Comparison of ENCODE assay signal across 27 mouse cellular contexts in the genomic region with DNA sequence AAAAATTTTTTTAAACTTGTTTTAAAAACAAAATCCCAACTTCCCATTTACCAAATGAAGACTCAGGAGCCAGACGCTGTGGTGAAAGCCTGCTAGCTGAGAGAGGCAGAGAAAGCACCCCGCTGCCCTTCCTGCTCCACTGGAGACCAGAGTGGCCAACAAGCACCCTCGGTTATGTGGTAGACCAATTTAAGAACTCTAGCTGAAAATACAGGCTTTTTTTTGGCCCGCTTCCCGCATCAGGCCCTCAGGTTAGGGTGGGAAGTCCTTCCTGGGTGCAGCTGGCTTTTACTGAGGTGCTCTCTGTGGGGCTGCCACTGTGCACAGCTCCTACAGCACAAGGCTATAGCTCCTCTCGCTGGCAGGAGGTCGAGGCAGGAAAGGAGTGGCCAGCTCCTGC. TPM values are rescaled to one million over a fixed set of nuclear protein-coding genes. Genes with fewer than 3 reads are reported as not detected.
DNase-seq lines count a peak whose midpoint lies in the region; ATAC-seq and TF ChIP-seq lines count a peak whose summit lies in the region.
"Had no signal": no experiment of that assay in that cellular context is flagged by ENCODE, and none has a peak within 500 bp of the region (broad histone marks: within the 10 kb centered on the region; RNA-seq: fewer than 3 reads in every experiment).

No protein-coding gene starts in this region.

- no peak overlapping the region for H3K4me3 ChIP-seq in kidney, embryonic 15.5 days (replicated peaks)
- no peak overlapping the region for H3K4me3 ChIP-seq in kidney, embryonic 16.5 days (ENCODE audit: low read length)
- H3K4me3 ChIP-seq in E14TG2a.4 (replicated peaks; ENCODE audit: low read length): peak overlapping the region; percentile 14; the same call in 1 of the 2 replicates
- H3K4me3 ChIP-seq in cerebellum, adult 2 months (replicated peaks; ENCODE audit: insufficient read depth, low read depth, low read length): no peak overlapping the region
- H3K4me3 ChIP-seq: embryonic facial prominence, embryonic 12.5 days; embryonic facial prominence, embryonic 15.5 days; gastrocnemius, adult 2 months; heart, embryonic 12.5 days; heart, embryonic 15.5 days had no signal

- DNase-seq in kidney, adult 18-20 months: peak; percentile 28
- peak; percentile 56 for DNase-seq in kidney, adult 9 months
- peak; percentile 34 for DNase-seq in kidney, postnatal 14 days
- no peak for DNase-seq in cerebellum, adult 2 months
- no peak for DNase-seq in right cerebral cortex, postnatal 36 days (ENCODE audit: low spot score in 2 of 2)
- DNase-seq: adrenal gland, adult 8-10 months; adrenal gland, postnatal 25 days; cerebellum, adult 11-12 months; cerebellum, adult 9-10 months; cerebellum, postnatal 14 days; forebrain, postnatal 0 days; gastrocnemius, adult 2 months; gastrocnemius, postnatal 14 days; heart, adult 18-20 months; heart, postnatal 10 days; heart, postnatal 4 days had no signal

- H3K4me2 ChIP-seq in kidney, embryonic 15.5 days: no peak overlapping the region
- no peak overlapping the region for H3K4me2 ChIP-seq in kidney, embryonic 16.5 days (replicated peaks; ENCODE audit: low read depth, low read length)
- H3K4me2 ChIP-seq: embryonic facial prominence, embryonic 12.5 days; embryonic facial prominence, embryonic 15.5 days; heart, embryonic 12.5 days; heart, embryonic 15.5 days; hindbrain, embryonic 14.5 days had no signal

- H3K4me1 ChIP-seq in kidney, embryonic 15.5 days: no peaks in the 10 kb centered on the region
- H3K4me1 ChIP-seq in kidney, embryonic 16.5 days (ENCODE audit: insufficient read depth, low read length): no peaks in the 10 kb centered on the region
- H3K4me1 ChIP-seq in E14TG2a.4 (replicated peaks; ENCODE audit: low read depth, low read length): peaks cover 34% of the 10 kb centered on the region
- no peaks in the 10 kb centered on the region for H3K4me1 ChIP-seq in cerebellum, adult 2 months (ENCODE audit: control insufficient read depth, insufficient read depth, low read length)
- H3K4me1 ChIP-seq: embryonic facial prominence, embryonic 12.5 days; embryonic facial prominence, embryonic 15.5 days had no signal

- H3K9ac ChIP-seq in kidney, embryonic 15.5 days: no peak overlapping the region
- no peak overlapping the region for H3K9ac ChIP-seq in kidney, embryonic 16.5 days (replicated peaks; ENCODE audit: low read length)
- H3K9ac ChIP-seq: embryonic facial prominence, embryonic 12.5 days; embryonic facial prominence, embryonic 15.5 days; forebrain, postnatal 0 days; heart, embryonic 12.5 days; heart, embryonic 15.5 days; hindbrain, embryonic 14.5 days had no signal

- H3K27me3 ChIP-seq in kidney, embryonic 15.5 days: no peaks in the 10 kb centered on the region
- H3K27me3 ChIP-seq in kidney, embryonic 16.5 days (ENCODE audit: insufficient read depth, low read length): no peaks in the 10 kb centered on the region
- H3K27me3 ChIP-seq in E14TG2a.4 (ENCODE audit: insufficient read depth, low read length): no peaks in the 10 kb centered on the region
- no peaks in the 10 kb centered on the region for H3K27me3 ChIP-seq in cerebellum, adult 2 months (ENCODE audit: control insufficient read depth, insufficient read depth, low read length)
- H3K27me3 ChIP-seq: embryonic facial prominence, embryonic 12.5 days; embryonic facial prominence, embryonic 15.5 days; heart, embryonic 12.5 days; heart, embryonic 15.5 days had no signal

- no peak for TF ChIP-seq POLR2A in cerebellum, adult 2 months (IDR thresholded peaks at IDR 0.05; ENCODE audit: borderline replicate concordance, insufficient read depth, low read length)

- H3K36me3 ChIP-seq in kidney, embryonic 15.5 days: peaks cover 58% of the 10 kb centered on the region
- peaks cover 37% of the 10 kb centered on the region for H3K36me3 ChIP-seq in kidney, embryonic 16.5 days (ENCODE audit: insufficient read depth, low read length)
- peaks cover 77% of the 10 kb centered on the region for H3K36me3 ChIP-seq in E14TG2a.4 (ENCODE audit: insufficient read depth, low read length)

- H3K9me3 ChIP-seq in kidney, embryonic 15.5 days (replicated peaks): no peaks in the 10 kb centered on the region
- H3K9me3 ChIP-seq in kidney, embryonic 16.5 days (ENCODE audit: low read length): no peaks in the 10 kb centered on the region
- no peaks in the 10 kb centered on the region for H3K9me3 ChIP-seq in E14TG2a.4 (ENCODE audit: low read length)
- H3K9me3 ChIP-seq: embryonic facial prominence, embryonic 12.5 days; embryonic facial prominence, embryonic 15.5 days; heart, embryonic 12.5 days; heart, embryonic 15.5 days had no signal

- no peak for ATAC-seq in kidney, embryonic 15.5 days (replicated peaks; ENCODE audit: low FRiP score)
- ATAC-seq in kidney, embryonic 16.5 days (ENCODE audit: low FRiP score, low TSS enrichment): no peak
- ATAC-seq: activated CD4-positive, CD25-positive, alpha-beta regulatory T cell, adult 4 months; CD4-positive, CD25-positive, alpha-beta regulatory T cell, adult 4 months; forebrain, embryonic 14.5 days; forebrain, postnatal 0 days had no signal

- no peak for TF ChIP-seq CTCF in E14TG2a.4 (conservative IDR thresholded peaks at IDR 0.05; ENCODE audit: low read length)
- TF ChIP-seq CTCF in cerebellum, adult 2 months (IDR thresholded peaks at IDR 0.05; ENCODE audit: borderline replicate concordance, insufficient read depth, low read depth, low read length): no peak

- 84% methylated on average over 7 of the region's 7 CpGs for WGBS in kidney, embryonic 15.5 days
- 79% methylated on average over 7 of the region's 7 CpGs for WGBS in kidney, embryonic 16.5 days
- 77% methylated on average over 7 of the region's 7 CpGs for WGBS in cerebellum, adult 2 months

- no peak overlapping the region for H3K27ac ChIP-seq in kidney, embryonic 15.5 days
- H3K27ac ChIP-seq in kidney, embryonic 16.5 days (ENCODE audit: low read length): no peak overlapping the region
- no peak overlapping the region for H3K27ac ChIP-seq in cerebellum, adult 2 months (ENCODE audit: insufficient read depth, low read length)
- H3K27ac ChIP-seq: embryonic facial prominence, embryonic 12.5 days; embryonic facial prominence, embryonic 15.5 days; gastrocnemius, adult 2 months; heart, embryonic 15.5 days; hindbrain, embryonic 14.5 days had no signal

RNA-seq across cellular contexts. Expression of gene Cdc5l, which starts 46.6 kb away (rescaled TPM):
- 67.0 and 67.6 TPM in 2 replicates for polyA plus RNA-seq in kidney, embryonic 15.5 days (2015; fragmentation: Nextera tagmentation; extraction: Ambion mirVana)
- polyA plus RNA-seq in kidney, embryonic 16.5 days (2015; fragmentation: Nextera tagmentation; extraction: Ambion mirVana): 57.6 and 65.0 TPM in 2 replicates
- polyA plus RNA-seq in cerebellum, adult 2 months (2012; rRNA removed): 37.7 and 38.1 TPM in 2 replicates

Comparison
In these comparisons a context has a peak if more than half of its experiments do, and no peak if none do; other contexts are left out.
1. DNase-seq: peak in kidney, adult 18-20 months (single experiment), kidney, adult 9 months (single experiment) and kidney, postnatal 14 days (single experiment); none in cerebellum, adult 2 months (0 of 2) and right cerebral cortex, postnatal 36 days (0 of 2).